Mouse (Mus musculus): ENCODE data around the gene Mad1l1. TPM values are rescaled to one million over a fixed set of nuclear protein-coding genes. Genes with fewer than 3 reads are reported as not detected.

Gene Mad1l1
- polyA plus RNA-seq, 1 experiment from 2014 or later: 24.8 TPM

- peaks cover 23% of the 10 kb centered on the region for H3K36me3 ChIP-seq
These were observed 239.0 kb downstream of the Mad1l1 start for GRCm38 (mm10) chr5:140082204-140082812.

GRCm38 (mm10) chr5:140081084-140081483 is 240.3 kb downstream of the Mad1l1 start:
- Histone ChIP-seq H3K27me3 (no peaks in the 10 kb centered on the region), H3K4me3 (replicated peaks) (no peak overlapping the region), H3K4me1 (replicated peaks) (no peaks in the 10 kb centered on the region; the same call in 1 of the 2 replicates), H3K9ac (no peak overlapping the region), H3K4me2 (no peak overlapping the region), H3K9me3 (replicated peaks) (no peaks in the 10 kb centered on the region), H3K36me3 (peaks cover 15% of the 10 kb centered on the region; the same call in 1 of the 2 replicates), H3K27ac (no peak overlapping the region)
- DNase-seq (no peak), ATAC-seq (ENCODE audit: low read depth) (no peak)
- 76% methylated on average over 10 of the region's 10 CpGs for WGBS (ENCODE audit: insufficient replicate concordance)

More at GRCm38 (mm10) chr5:140082204-140082812, 239.0 kb downstream of the Mad1l1 start:
- WGBS (ENCODE audit: insufficient replicate concordance): 63% methylated on average over 11 of the region's 11 CpGs
- H3K4me3 ChIP-seq (replicated peaks): no peak overlapping the region
- no peak overlapping the region for H3K4me2 ChIP-seq
- H3K27ac ChIP-seq: no peak overlapping the region
- no peaks in the 10 kb centered on the region for H3K9me3 ChIP-seq (replicated peaks)
- no peaks in the 10 kb centered on the region; the same call in 1 of the 2 replicates for H3K4me1 ChIP-seq (replicated peaks)
- DNase-seq (no peak), ATAC-seq (ENCODE audit: low read depth) (no peak)
- H3K9ac ChIP-seq: no peak overlapping the region
- no peaks in the 10 kb centered on the region for H3K27me3 ChIP-seq

DNA sequence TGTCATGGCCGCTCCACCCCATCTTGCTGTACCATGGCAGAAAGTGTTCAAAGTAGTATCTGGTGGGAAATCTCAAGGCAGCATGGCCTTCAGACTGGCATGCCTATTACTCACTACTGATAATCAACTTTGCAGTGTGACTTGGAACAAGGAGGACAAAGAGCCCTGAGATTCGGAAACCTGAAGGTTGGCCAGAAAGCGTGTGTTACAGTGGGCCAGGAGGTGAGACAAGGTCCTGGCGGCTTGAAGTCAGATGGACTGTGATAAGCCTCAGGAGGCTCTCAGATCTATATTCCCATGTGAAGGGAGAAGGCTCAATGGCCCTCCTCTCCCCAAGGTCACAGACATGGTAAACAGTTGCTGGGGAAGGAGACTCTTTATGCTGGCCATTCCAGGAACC is 241.8 kb downstream of the Mad1l1 start:
- H3K4me1 ChIP-seq (replicated peaks): no peaks in the 10 kb centered on the region; the same call in 1 of the 2 replicates
- 85% methylated on average over 4 of the region's 4 CpGs for WGBS (ENCODE audit: insufficient replicate concordance)
- H3K9me3 ChIP-seq (replicated peaks): no peaks in the 10 kb centered on the region
- no peak for ATAC-seq (ENCODE audit: low read depth)
- no peak overlapping the region for H3K9ac ChIP-seq
- DNase-seq: no peak
- H3K27me3 ChIP-seq: no peaks in the 10 kb centered on the region
- peaks cover 12% of the 10 kb centered on the region for H3K36me3 ChIP-seq
- H3K4me2 ChIP-seq: no peak overlapping the region
- no peak overlapping the region for H3K4me3 ChIP-seq (replicated peaks)
- no peak overlapping the region for H3K27ac ChIP-seq

DNA sequence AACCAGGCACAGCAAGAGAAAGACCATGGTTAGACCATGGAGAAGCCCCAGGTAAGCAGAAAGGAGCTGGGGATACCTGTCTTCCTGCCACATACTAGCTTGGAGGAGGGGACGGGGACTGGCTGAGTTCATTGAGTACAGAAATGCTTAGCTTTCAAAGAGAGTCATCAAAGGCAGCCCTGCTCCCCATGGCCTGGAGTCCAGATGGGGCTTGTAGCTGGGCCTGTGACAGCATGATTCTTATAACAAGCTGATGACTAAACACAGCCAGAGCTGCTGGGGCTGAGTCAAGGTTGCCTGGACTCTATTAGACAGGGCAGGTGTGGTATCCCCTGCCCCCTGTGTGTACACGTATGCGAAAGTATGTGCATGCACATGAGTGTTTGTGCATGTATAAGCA is 242.9 kb downstream of the Mad1l1 start:
- 96% methylated on average over 3 of the region's 3 CpGs for WGBS (ENCODE audit: insufficient replicate concordance)
- DNase-seq: no peak
- Histone ChIP-seq H3K9ac (no peak overlapping the region), H3K4me2 (no peak overlapping the region), H3K4me1 (replicated peaks) (no peaks in the 10 kb centered on the region; the same call in 1 of the 2 replicates), H3K27me3 (no peaks in the 10 kb centered on the region), H3K4me3 (replicated peaks) (no peak overlapping the region), H3K36me3 (peaks cover 11% of the 10 kb centered on the region; the same call in 1 of the 2 replicates), H3K27ac (no peak overlapping the region), H3K9me3 (replicated peaks) (no peaks in the 10 kb centered on the region)
- ATAC-seq (ENCODE audit: low read depth): no peak

GRCm38 (mm10) chr5:140076438-140076837 is 244.9 kb downstream of the Mad1l1 start:
- Histone ChIP-seq H3K36me3 (peaks cover 7% of the 10 kb centered on the region; the same call in 1 of the 2 replicates), H3K27me3 (no peaks in the 10 kb centered on the region), H3K27ac (no peak overlapping the region), H3K4me2 (no peak overlapping the region), H3K9me3 (replicated peaks) (no peaks in the 10 kb centered on the region), H3K4me1 (replicated peaks) (no peaks in the 10 kb centered on the region), H3K9ac (no peak overlapping the region), H3K4me3 (replicated peaks) (no peak overlapping the region)
- DNase-seq: no peak
- ATAC-seq (ENCODE audit: low read depth): no peak
- WGBS (ENCODE audit: insufficient replicate concordance): 74% methylated on average over 2 of the region's 2 CpGs

GRCm38 (mm10) chr5:140073671-140074116 is 247.7 kb downstream of the Mad1l1 start:
- H3K4me3 ChIP-seq (replicated peaks): no peak overlapping the region
- no peaks in the 10 kb centered on the region for H3K4me1 ChIP-seq (replicated peaks)
- no peak overlapping the region for H3K4me2 ChIP-seq
- ATAC-seq (ENCODE audit: low read depth): no peak
- 64% methylated on average over 12 of the region's 12 CpGs for WGBS (ENCODE audit: insufficient replicate concordance)
- H3K9me3 ChIP-seq (replicated peaks): no peaks in the 10 kb centered on the region
- H3K9ac ChIP-seq: no peak overlapping the region
- peaks cover 6% of the 10 kb centered on the region; the same call in 1 of the 2 replicates for H3K36me3 ChIP-seq
- no peak overlapping the region for H3K27ac ChIP-seq
- DNase-seq: no peak
- no peaks in the 10 kb centered on the region for H3K27me3 ChIP-seq

GRCm38 (mm10) chr5:140073148-140073670 is 248.1 kb downstream of the Mad1l1 start:
- Histone ChIP-seq H3K27ac (no peak overlapping the region), H3K9ac (no peak overlapping the region), H3K27me3 (no peaks in the 10 kb centered on the region), H3K4me1 (replicated peaks) (no peaks in the 10 kb centered on the region), H3K36me3 (peaks cover 6% of the 10 kb centered on the region; the same call in 1 of the 2 replicates), H3K4me2 (no peak overlapping the region), H3K9me3 (replicated peaks) (no peaks in the 10 kb centered on the region), H3K4me3 (replicated peaks) (no peak overlapping the region)
- WGBS (ENCODE audit: insufficient replicate concordance): 18% methylated on average over 1 of the region's 1 CpGs
- ATAC-seq (ENCODE audit: low read depth): no peak
- no peak for DNase-seq

- Histone ChIP-seq H3K27me3 (no peaks in the 10 kb centered on the region), H3K27ac (no peak overlapping the region), H3K4me1 (replicated peaks) (no peaks in the 10 kb centered on the region), H3K36me3 (peaks cover 20% of the 10 kb centered on the region), H3K9ac (no peak overlapping the region), H3K4me2 (no peak overlapping the region), H3K9me3 (replicated peaks) (no peaks in the 10 kb centered on the region), H3K4me3 (replicated peaks) (no peak overlapping the region)
- DNase-seq: no peak
- ATAC-seq (ENCODE audit: low read depth): no peak
- 81% methylated on average over 5 of the region's 5 CpGs for WGBS (ENCODE audit: insufficient replicate concordance)
These were observed 252.8 kb downstream of the Mad1l1 start for GRCm38 (mm10) chr5:140068506-140068905.

DNA sequence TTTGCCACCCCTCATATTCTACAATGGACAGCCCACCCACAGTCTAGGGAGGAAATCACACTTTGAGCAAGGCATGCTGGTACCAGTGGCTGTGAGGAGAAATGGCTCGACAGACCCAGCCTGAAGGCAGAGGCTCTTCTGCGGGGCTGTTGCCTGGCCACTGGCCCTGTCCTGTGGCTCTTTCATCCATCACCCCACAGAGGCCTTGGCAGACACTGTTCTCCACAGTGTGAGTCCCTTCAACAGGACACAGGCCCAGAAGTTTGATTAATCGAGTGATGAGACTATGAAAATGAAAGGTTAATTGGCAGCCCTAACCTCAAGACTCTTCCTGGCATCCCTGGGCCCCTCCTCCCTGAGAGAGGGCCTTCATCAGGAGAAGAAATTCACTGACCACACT is 253.3 kb downstream of the Mad1l1 start:
- no peaks in the 10 kb centered on the region for H3K9me3 ChIP-seq (replicated peaks)
- no peak overlapping the region for H3K9ac ChIP-seq
- no peak overlapping the region for H3K4me3 ChIP-seq (replicated peaks)
- no peaks in the 10 kb centered on the region for H3K4me1 ChIP-seq (replicated peaks)
- H3K27me3 ChIP-seq: no peaks in the 10 kb centered on the region
- no peak overlapping the region for H3K27ac ChIP-seq
- ATAC-seq (ENCODE audit: low read depth) (no peak), DNase-seq (no peak)
- H3K36me3 ChIP-seq: peaks cover 25% of the 10 kb centered on the region
- H3K4me2 ChIP-seq: no peak overlapping the region
- WGBS (ENCODE audit: insufficient replicate concordance): 66% methylated on average over 3 of the region's 3 CpGs

GRCm38 (mm10) chr5:140066769-140067168 is 254.6 kb downstream of the Mad1l1 start:
- H3K4me2 ChIP-seq: no peak overlapping the region
- no peaks in the 10 kb centered on the region for H3K9me3 ChIP-seq (replicated peaks)
- no peak overlapping the region for H3K9ac ChIP-seq
- H3K4me1 ChIP-seq (replicated peaks): no peaks in the 10 kb centered on the region
- no peak overlapping the region for H3K4me3 ChIP-seq (replicated peaks)
- ATAC-seq (ENCODE audit: low read depth): no peak
- no peak overlapping the region for H3K27ac ChIP-seq
- no peaks in the 10 kb centered on the region for H3K27me3 ChIP-seq
- DNase-seq: no peak
- H3K36me3 ChIP-seq: peaks cover 25% of the 10 kb centered on the region
- WGBS (ENCODE audit: insufficient replicate concordance): 75% methylated on average over 8 of the region's 8 CpGs

DNA sequence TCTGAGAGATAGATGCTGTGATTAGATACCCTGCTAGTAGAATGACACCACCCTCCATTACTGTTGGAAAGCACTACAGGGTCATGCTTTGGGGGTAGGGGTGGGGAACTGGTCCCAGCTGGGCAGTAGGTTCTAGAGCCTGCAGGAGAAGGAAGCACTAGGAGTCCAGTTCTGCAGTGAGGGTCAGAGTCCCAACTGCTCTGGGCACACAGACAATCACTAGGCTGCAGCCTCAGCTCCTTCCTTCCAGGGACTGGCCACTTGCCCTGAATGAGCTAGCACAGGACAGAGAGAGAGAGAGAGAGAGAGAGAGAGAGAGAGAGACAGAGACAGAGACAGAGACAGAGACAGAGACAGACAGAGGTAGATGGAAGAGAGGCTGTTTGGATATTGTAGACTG is 255.1 kb downstream of the Mad1l1 start:
- no peaks in the 10 kb centered on the region for H3K4me1 ChIP-seq (replicated peaks)
- ATAC-seq (ENCODE audit: low read depth) (no peak), DNase-seq (no peak)
- no peak overlapping the region for H3K27ac ChIP-seq
- no peak overlapping the region for H3K9ac ChIP-seq
- peaks cover 25% of the 10 kb centered on the region for H3K36me3 ChIP-seq
- H3K4me2 ChIP-seq: no peak overlapping the region
- H3K9me3 ChIP-seq (replicated peaks): no peaks in the 10 kb centered on the region
- H3K4me3 ChIP-seq (replicated peaks): no peak overlapping the region
- no peaks in the 10 kb centered on the region for H3K27me3 ChIP-seq
